8 mouse cellular contexts compared by ENCODE assay signal in the genomic region with DNA sequence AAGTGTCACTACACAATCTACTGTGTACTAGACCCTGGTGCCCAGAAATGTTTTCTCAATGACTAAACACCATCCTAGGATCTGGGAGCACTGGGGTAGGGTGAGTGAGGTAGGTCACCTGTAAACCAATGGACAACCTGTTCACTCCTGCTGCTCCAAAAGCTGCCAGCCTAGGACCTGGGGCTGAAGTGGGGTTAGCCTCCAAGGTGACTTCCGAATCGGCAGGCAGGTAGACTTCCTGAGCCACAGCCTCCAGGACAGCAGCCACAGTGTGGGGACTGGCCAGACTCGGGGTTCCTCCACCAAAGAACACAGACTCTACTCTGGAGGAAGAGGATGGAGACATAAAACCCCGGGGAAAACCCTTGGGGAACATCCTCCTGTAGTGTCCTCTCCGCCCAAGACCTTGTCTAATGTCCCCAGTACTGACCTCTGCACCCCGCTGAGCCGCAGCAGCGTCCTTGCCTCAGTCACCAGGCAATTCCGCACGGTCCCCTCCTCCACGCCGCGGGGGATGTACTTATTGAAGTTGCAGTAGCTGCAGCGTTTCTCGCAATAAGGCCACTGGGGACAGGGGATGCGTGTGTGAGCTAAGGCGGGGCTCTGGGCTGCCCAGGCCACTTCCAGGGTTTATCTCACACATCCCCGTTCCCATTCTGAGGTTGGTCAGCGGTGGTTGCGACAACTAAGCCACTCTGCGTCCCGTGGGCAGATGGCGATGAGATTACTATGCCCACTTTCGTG. TPM values are rescaled to one million over a fixed set of nuclear protein-coding genes. Genes with fewer than 3 reads are reported as not detected.
A peak's percentile ranks its signal among the peaks of the same experiment; 100 is the strongest.
DNase-seq lines count a peak whose midpoint lies in the region; ATAC-seq and TF ChIP-seq lines count a peak whose summit lies in the region.

No protein-coding gene starts in this region.

- no peaks in the 10 kb centered on the region for H3K27me3 ChIP-seq in heart, embryonic 11.5 days (ENCODE audit: control insufficient read depth, insufficient read depth, low read length)
- H3K27me3 ChIP-seq in kidney, embryonic 16.5 days (ENCODE audit: insufficient read depth, low read length) = no peaks in the 10 kb centered on the region
- no peaks in the 10 kb centered on the region for H3K27me3 ChIP-seq in lung, embryonic 15.5 days

- H3K36me3 ChIP-seq in heart, embryonic 11.5 days (ENCODE audit: control insufficient read depth, insufficient read depth, low read length) = no peaks in the 10 kb centered on the region
- 0 out of 2 replicates have a peak, but pooled peaks cover 6% of the 10 kb centered on the region for H3K36me3 ChIP-seq in kidney, embryonic 16.5 days (ENCODE audit: insufficient read depth, low read length)
- H3K36me3 ChIP-seq in lung, embryonic 15.5 days = no peaks in the 10 kb centered on the region

- DNase-seq in 3T3-L1 (ENCODE audit: low read depth, low spot score) (peak; percentile 56), MN1 (ENCODE audit: low spot score) (peak; percentile 58)
- peak; percentile 52 for DNase-seq in embryo, embryonic 11 days
- DNase-seq in urinary bladder, postnatal 36 days (ENCODE audit: low spot score in 2 of 2) = peak; percentile 30 to 56

- H3K4me1 ChIP-seq in heart, embryonic 11.5 days (ENCODE audit: control insufficient read depth, insufficient read depth, low read length) = peaks cover 7% of the 10 kb centered on the region; the same call in 1 of the 2 replicates
- H3K4me1 ChIP-seq in kidney, embryonic 16.5 days (ENCODE audit: insufficient read depth, low read length) = peaks cover 14% of the 10 kb centered on the region
- peaks cover 27% of the 10 kb centered on the region for H3K4me1 ChIP-seq in lung, embryonic 15.5 days
- peaks cover 15% of the 10 kb centered on the region for H3K4me1 ChIP-seq in olfactory bulb, adult 2 months (ENCODE audit: control insufficient read depth, insufficient read depth, low read length)

- TF ChIP-seq POLR2A in olfactory bulb, adult 2 months (IDR thresholded peaks at IDR 0.05; ENCODE audit: insufficient read depth, low read depth, low read length) = no peak

- H3K4me2 ChIP-seq in heart, embryonic 11.5 days = peak overlapping the region; percentile 83
- peak overlapping the region; percentile 75 for H3K4me2 ChIP-seq in kidney, embryonic 16.5 days (replicated peaks; ENCODE audit: low read depth, low read length)
- peak overlapping the region; percentile 89 for H3K4me2 ChIP-seq in lung, embryonic 15.5 days

- whole genome bisulfite sequencing in heart, embryonic 11.5 days (ENCODE audit: insufficient replicate concordance) = 14% methylated on average over 24 of the region's 24 CpGs
- 11% methylated on average over 24 of the region's 24 CpGs for WGBS in kidney, embryonic 16.5 days
- WGBS in lung, embryonic 15.5 days = 11% methylated on average over 24 of the region's 24 CpGs
- 12% methylated on average over 24 of the region's 24 CpGs for whole genome bisulfite sequencing in olfactory bulb, adult 2 months

- H3K9ac ChIP-seq in heart, embryonic 11.5 days (ENCODE audit: low read depth, low read length) = peak overlapping the region; percentile 80
- H3K9ac ChIP-seq in kidney, embryonic 16.5 days (replicated peaks; ENCODE audit: low read length) = peak overlapping the region; percentile 81
- H3K9ac ChIP-seq in lung, embryonic 15.5 days = peak overlapping the region; percentile 66

- no peak overlapping the region for H3K27ac ChIP-seq in heart, embryonic 11.5 days (ENCODE audit: low read depth, low read length)
- no peak overlapping the region for H3K27ac ChIP-seq in kidney, embryonic 16.5 days (ENCODE audit: low read length)
- H3K27ac ChIP-seq in lung, embryonic 15.5 days = peak overlapping the region; percentile 91; the same call in 1 of the 2 replicates
- peak overlapping the region; percentile 93 for H3K27ac ChIP-seq in olfactory bulb, adult 2 months (ENCODE audit: insufficient read depth, low read depth, low read length)

- TF ChIP-seq CTCF in olfactory bulb, adult 2 months (IDR thresholded peaks at IDR 0.05; ENCODE audit: insufficient read depth, low read depth, low read length) = no peak

- ATAC-seq in heart, embryonic 11.5 days (replicated peaks; ENCODE audit: insufficient number of reproducible peaks, low FRiP score, low TSS enrichment) = peak; percentile 2; the same call in 1 of the 2 replicates
- peak; percentile 24; the same call in 1 of the 2 replicates for ATAC-seq in kidney, embryonic 16.5 days (ENCODE audit: low FRiP score, low TSS enrichment)
- peak; percentile 16 for ATAC-seq in lung, embryonic 15.5 days (ENCODE audit: borderline replicate concordance, extremely low read depth, low FRiP score, low TSS enrichment)

- H3K9me3 ChIP-seq in heart, embryonic 11.5 days (replicated peaks; ENCODE audit: control insufficient read depth, low read length) = no peaks in the 10 kb centered on the region
- no peaks in the 10 kb centered on the region for H3K9me3 ChIP-seq in kidney, embryonic 16.5 days (ENCODE audit: low read length)
- no peaks in the 10 kb centered on the region for H3K9me3 ChIP-seq in lung, embryonic 15.5 days

- H3K4me3 ChIP-seq in heart, embryonic 11.5 days (ENCODE audit: low read depth, low read length) = peak overlapping the region; percentile 61
- peak overlapping the region; percentile 65 for H3K4me3 ChIP-seq in kidney, embryonic 16.5 days (ENCODE audit: low read length)
- H3K4me3 ChIP-seq in lung, embryonic 15.5 days = peak overlapping the region; percentile 72
- H3K4me3 ChIP-seq in olfactory bulb, adult 2 months (ENCODE audit: insufficient read depth, low read depth, low read length) = peak overlapping the region; percentile 68

RNA-seq across cellular contexts. Expression of gene Rsad1, which starts 0.8 kb away (rescaled TPM):
- 2.6 and 4.6 TPM in 2 replicates for polyA plus RNA-seq in heart, embryonic 11.5 days (2014; fragmentation: Nextera tagmentation; extraction: Ambion mirVana)
- polyA plus RNA-seq in kidney, embryonic 16.5 days (2015; fragmentation: Nextera tagmentation; extraction: Ambion mirVana) = 4.3 and 6.1 TPM in 2 replicates
- polyA plus RNA-seq in lung, embryonic 15.5 days (2015; fragmentation: Nextera tagmentation; extraction: Ambion mirVana) = 3.2 and 3.7 TPM in 2 replicates
- polyA plus RNA-seq in olfactory bulb, adult 2 months (2012; ENCODE audit: insufficient read depth, insufficient read length, low replicate concordance, missing spikeins) = not detected in 2 replicates

RNA-seq across cellular contexts. Expression of gene Chad, which starts 16.6 kb away (rescaled TPM):
- 0.21 TPM in 1 of 2 replicates, not detected in the other for polyA plus RNA-seq in heart, embryonic 11.5 days (2014; fragmentation: Nextera tagmentation; extraction: Ambion mirVana)
- polyA plus RNA-seq in kidney, embryonic 16.5 days (2015; fragmentation: Nextera tagmentation; extraction: Ambion mirVana) = 0.58 and 0.64 TPM in 2 replicates
- polyA plus RNA-seq in lung, embryonic 15.5 days (2015; fragmentation: Nextera tagmentation; extraction: Ambion mirVana) = 2.3 and 2.7 TPM in 2 replicates
- not detected in 2 replicates for polyA plus RNA-seq in olfactory bulb, adult 2 months (2012; ENCODE audit: insufficient read depth, insufficient read length, low replicate concordance, missing spikeins)

RNA-seq across cellular contexts. Expression of gene Mycbpap, which starts 26.7 kb away (rescaled TPM):
- polyA plus RNA-seq in heart, embryonic 11.5 days (2014; fragmentation: Nextera tagmentation; extraction: Ambion mirVana) = 9.1 and 9.9 TPM in 2 replicates
- 4.3 and 5.1 TPM in 2 replicates for polyA plus RNA-seq in kidney, embryonic 16.5 days (2015; fragmentation: Nextera tagmentation; extraction: Ambion mirVana)
- 4.6 and 5.4 TPM in 2 replicates for polyA plus RNA-seq in lung, embryonic 15.5 days (2015; fragmentation: Nextera tagmentation; extraction: Ambion mirVana)
- not detected in 2 replicates for polyA plus RNA-seq in olfactory bulb, adult 2 months (2012; ENCODE audit: insufficient read depth, insufficient read length, low replicate concordance, missing spikeins)

RNA-seq across cellular contexts. Expression of gene Epn3, which starts 48.4 kb away (rescaled TPM):
- polyA plus RNA-seq in heart, embryonic 11.5 days (2014; fragmentation: Nextera tagmentation; extraction: Ambion mirVana) = 8.2 and 9.1 TPM in 2 replicates
- polyA plus RNA-seq in kidney, embryonic 16.5 days (2015; fragmentation: Nextera tagmentation; extraction: Ambion mirVana) = 23.4 and 28.2 TPM in 2 replicates
- 16.8 and 17.3 TPM in 2 replicates for polyA plus RNA-seq in lung, embryonic 15.5 days (2015; fragmentation: Nextera tagmentation; extraction: Ambion mirVana)
- not detected in 2 replicates for polyA plus RNA-seq in olfactory bulb, adult 2 months (2012; ENCODE audit: insufficient read depth, insufficient read length, low replicate concordance, missing spikeins)

RNA-seq across cellular contexts. Expression of gene Acsf2, which starts 53.5 kb away (rescaled TPM):
- 4.3 and 4.7 TPM in 2 replicates for polyA plus RNA-seq in heart, embryonic 11.5 days (2014; fragmentation: Nextera tagmentation; extraction: Ambion mirVana)
- polyA plus RNA-seq in kidney, embryonic 16.5 days (2015; fragmentation: Nextera tagmentation; extraction: Ambion mirVana) = 7.9 and 9.1 TPM in 2 replicates
- polyA plus RNA-seq in lung, embryonic 15.5 days (2015; fragmentation: Nextera tagmentation; extraction: Ambion mirVana) = 6.8 and 7.1 TPM in 2 replicates
- polyA plus RNA-seq in olfactory bulb, adult 2 months (2012; ENCODE audit: insufficient read depth, insufficient read length, low replicate concordance, missing spikeins) = not detected in 2 replicates

Comparison
In these comparisons a context has a peak if more than half of its experiments do, and no peak if none do; other contexts are left out.
1. H3K27ac ChIP-seq: peak in lung, embryonic 15.5 days (single experiment) and olfactory bulb, adult 2 months (single experiment); none in heart, embryonic 11.5 days (single experiment) and kidney, embryonic 16.5 days (single experiment).
2. Peak in every context shown above with its lines, with median percentiles within 50 percentile points of each other: DNase-seq, ATAC-seq, H3K4me2 ChIP-seq, H3K4me3 ChIP-seq and H3K9ac ChIP-seq.